8 mouse cellular contexts compared by ENCODE assay signal in the genomic region with DNA sequence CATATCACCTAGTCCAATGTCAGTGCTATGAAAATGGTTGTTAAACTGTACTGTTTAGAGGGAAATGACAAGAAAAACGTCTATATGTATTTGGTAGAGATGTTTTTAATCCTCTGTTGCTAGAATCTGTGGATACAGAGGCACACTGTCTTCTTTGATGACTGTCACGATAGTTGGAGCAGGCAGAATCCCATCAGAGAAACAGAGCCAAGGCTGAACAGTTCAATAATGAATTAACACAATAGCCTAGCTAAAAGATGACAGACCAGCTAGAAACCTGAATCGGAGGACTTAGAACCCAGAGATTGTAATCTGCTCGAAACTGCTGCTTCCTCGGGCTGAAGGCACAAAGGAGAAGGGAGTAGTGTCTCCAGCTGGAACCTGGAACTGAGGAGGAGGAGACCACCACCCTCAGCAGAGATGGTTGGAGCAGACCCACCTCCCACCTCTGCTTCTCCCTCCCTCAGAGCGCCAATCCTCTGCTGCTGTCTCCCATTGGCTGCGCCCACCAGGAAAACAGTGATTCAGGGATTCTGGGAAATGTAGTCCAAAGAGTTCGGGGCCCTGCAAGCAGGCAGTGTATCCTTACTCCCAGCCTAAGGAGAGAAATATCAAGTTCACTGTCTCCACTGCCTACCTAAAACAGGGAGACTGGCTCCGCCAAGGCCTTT.
A peak's percentile ranks its signal among the peaks of the same experiment; 100 is the strongest.
DNase-seq lines count a peak whose midpoint lies in the region; ATAC-seq and TF ChIP-seq lines count a peak whose summit lies in the region.

No protein-coding gene starts in this region.

- in situ Hi-C loops in ES-E14 (cut with MboI; ENCODE audit: low sequenced_read_pairs in 2 of 2, unreplicated experiment in 2 of 2), result no loop called here

- H3K9me3 ChIP-seq in ES-E14 (ENCODE audit: control insufficient read depth, insufficient read depth, low read depth, low read length), result no peaks in the 10 kb centered on the region
- no peaks in the 10 kb centered on the region for H3K9me3 ChIP-seq in hindbrain, embryonic 13.5 days
- no peaks in the 10 kb centered on the region for H3K9me3 ChIP-seq in lung, embryonic 15.5 days

- no peaks in the 10 kb centered on the region for H3K4me1 ChIP-seq in ES-E14 (ENCODE audit: control insufficient read depth in 2 of 2, insufficient read depth in 2 of 2, low read length in 2 of 2, poor library complexity in 1 of 2)
- H3K4me1 ChIP-seq in hindbrain, embryonic 13.5 days (replicated peaks), result no peaks in the 10 kb centered on the region
- H3K4me1 ChIP-seq in lung, embryonic 15.5 days, result peaks cover 16% of the 10 kb centered on the region

- H3K4me2 ChIP-seq in hindbrain, embryonic 13.5 days, result peak overlapping the region; percentile 54
- peak overlapping the region; percentile 61 for H3K4me2 ChIP-seq in lung, embryonic 15.5 days

- peak; percentile 98 for ATAC-seq in hindbrain, embryonic 13.5 days (ENCODE audit: low FRiP score)
- ATAC-seq in lung, embryonic 15.5 days (ENCODE audit: borderline replicate concordance, extremely low read depth, low FRiP score, low TSS enrichment), result peak; percentile 87
- no peak for ATAC-seq in megakaryocyte-erythroid progenitor cell, adult 5-6 weeks (replicated peaks; ENCODE audit: low FRiP score, low TSS enrichment, poor library complexity, severe bottlenecking)

- peak overlapping the region in 1 of 2 experiments; percentile 58; a peak in 2 of 4 replicates for H3K4me3 ChIP-seq in ES-E14 (ENCODE audit: insufficient read depth in 1 of 2, low read depth in 1 of 2, low read length in 2 of 2, poor library complexity in 1 of 2, severe bottlenecking in 1 of 2)
- H3K4me3 ChIP-seq in hindbrain, embryonic 13.5 days, result peak overlapping the region; percentile 38
- H3K4me3 ChIP-seq in lung, embryonic 15.5 days, result peak overlapping the region; percentile 41

- DNase-seq in ES-E14 (ENCODE audit: low read depth, low spot score), result no peak
- DNase-seq in cerebellum, adult 9-10 months, result peak; percentile 90
- peak; percentile 86 to 89 for DNase-seq in frontal cortex, adult 2 months (ENCODE audit: extremely low spot score in 1 of 2, low spot score in 1 of 2)
- DNase-seq in layer of hippocampus, postnatal 14 days (ENCODE audit: low spot score in 2 of 2), result peak; percentile 76 to 89
- DNase-seq in retina, postnatal 7 days (ENCODE audit: low read depth, low spot score), result peak; percentile 60

- H3K36me3 ChIP-seq in ES-E14 (ENCODE audit: control insufficient read depth, insufficient read depth, low read length, poor library complexity, severe bottlenecking), result no peaks in the 10 kb centered on the region
- H3K36me3 ChIP-seq in hindbrain, embryonic 13.5 days, result no peaks in the 10 kb centered on the region
- H3K36me3 ChIP-seq in lung, embryonic 15.5 days, result no peaks in the 10 kb centered on the region

- 16% methylated on average over 9 of the region's 9 CpGs for WGBS in hindbrain, embryonic 13.5 days
- 7% methylated on average over 9 of the region's 9 CpGs for WGBS in lung, embryonic 15.5 days

- H3K27ac ChIP-seq in ES-E14 (ENCODE audit: insufficient read depth, low read depth, low read length, poor library complexity, severe bottlenecking), result no peak overlapping the region
- H3K27ac ChIP-seq in hindbrain, embryonic 13.5 days, result peak overlapping the region; percentile 86
- no peak overlapping the region for H3K27ac ChIP-seq in lung, embryonic 15.5 days

- no peak overlapping the region; the same call in 1 of the 2 replicates for H3K9ac ChIP-seq in ES-E14 (ENCODE audit: insufficient read depth, low read depth, low read length, poor library complexity, severe bottlenecking)
- peak overlapping the region; percentile 71 for H3K9ac ChIP-seq in hindbrain, embryonic 13.5 days
- H3K9ac ChIP-seq in lung, embryonic 15.5 days, result peak overlapping the region; percentile 42

- peaks cover 3% of the 10 kb centered on the region; the same call in 1 of the 2 replicates for H3K27me3 ChIP-seq in hindbrain, embryonic 13.5 days
- H3K27me3 ChIP-seq in lung, embryonic 15.5 days, result no peaks in the 10 kb centered on the region

TF ChIP-seq in ES-E14, 5 proteins besides CTCF, POLR2A, EP300 and RAD21:
- no peak for TF ChIP-seq MAFK (IDR thresholded peaks at IDR 0.05; ENCODE audit: insufficient read depth, low read depth, low read length)
- TF ChIP-seq HCFC1 (IDR thresholded peaks at IDR 0.05; ENCODE audit: borderline replicate concordance, insufficient read depth, low read length), result peak; percentile 86
- TF ChIP-seq ZNF384 (IDR thresholded peaks at IDR 0.05; ENCODE audit: low read depth, low read length), result no peak
- no peak for TF ChIP-seq CHD2 (IDR thresholded peaks at IDR 0.05; ENCODE audit: low read depth, low read length)
